Mouse (Mus musculus) kidney, adult 9 months (tissue): Measurements from ENCODE around the gene Rars2.
A peak's percentile ranks its signal among the peaks of the same experiment; 100 is the strongest.

Source experiments
- DNase-seq: peaks from one replicate; pipeline ENCODE4 v3.0.0; 2022

Gene Rars2

DNA sequence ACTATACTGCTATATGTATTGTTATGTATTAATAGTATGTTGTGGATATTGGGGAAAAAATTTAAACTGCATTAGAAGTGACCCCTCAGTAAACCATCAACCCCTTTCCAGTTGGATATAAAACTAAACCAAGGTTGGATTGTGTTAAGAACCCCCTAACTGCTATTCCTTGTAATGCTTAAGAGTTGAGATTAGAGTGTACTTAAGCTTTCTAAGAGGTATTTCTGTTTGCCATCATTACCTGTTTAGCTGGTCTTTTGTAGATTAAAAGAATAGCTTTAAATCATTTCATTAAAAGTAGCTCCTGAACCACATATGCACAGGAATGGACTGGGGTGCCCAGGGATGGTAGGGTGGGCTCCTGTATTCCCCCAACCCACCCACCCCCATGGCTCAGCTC lies 30.0 kb downstream of the Rars2 start:
- no peak for DNase-seq

GRCm38 (mm10) chr4:34653179-34653578 lies 38.4 kb downstream of the Rars2 start:
- no peak for DNase-seq

- no peak for DNase-seq
Observed at GRCm38 (mm10) chr4:34656101-34656500, 41.3 kb downstream of the Rars2 start.

- DNase-seq: peak; percentile 9
Observed at GRCm38 (mm10) chr4:34659012-34659411, 44.3 kb downstream of the Rars2 start.

- DNase-seq: no peak
Observed at GRCm38 (mm10) chr4:34661514-34661913, 46.8 kb downstream of the Rars2 start.

- DNase-seq: no peak
Observed at GRCm38 (mm10) chr4:34661927-34662326, 47.2 kb downstream of the Rars2 start.

- no peak for DNase-seq
Observed at GRCm38 (mm10) chr4:34667923-34668322, 53.2 kb downstream of the Rars2 start.

DNA sequence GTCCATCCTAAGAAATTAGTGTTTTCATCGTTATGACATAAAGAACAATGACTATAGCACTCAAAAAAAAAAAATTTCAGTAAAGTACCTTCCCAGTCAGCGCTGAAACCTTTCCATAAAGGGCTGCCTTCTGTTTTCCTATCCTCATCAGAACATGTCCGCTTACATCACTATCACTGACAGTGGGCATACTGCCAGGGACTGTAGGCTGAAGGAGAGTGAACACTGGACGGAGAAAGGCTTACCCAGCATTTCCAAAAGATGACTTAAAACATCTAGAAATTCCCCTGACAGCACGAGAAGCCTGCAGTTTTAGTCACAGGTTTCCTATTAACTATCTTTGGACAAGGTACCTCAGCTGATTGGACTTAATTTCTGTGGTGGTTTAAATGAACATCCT lies 59.0 kb downstream of the Rars2 start:
- peak; percentile 11 for DNase-seq

DNA sequence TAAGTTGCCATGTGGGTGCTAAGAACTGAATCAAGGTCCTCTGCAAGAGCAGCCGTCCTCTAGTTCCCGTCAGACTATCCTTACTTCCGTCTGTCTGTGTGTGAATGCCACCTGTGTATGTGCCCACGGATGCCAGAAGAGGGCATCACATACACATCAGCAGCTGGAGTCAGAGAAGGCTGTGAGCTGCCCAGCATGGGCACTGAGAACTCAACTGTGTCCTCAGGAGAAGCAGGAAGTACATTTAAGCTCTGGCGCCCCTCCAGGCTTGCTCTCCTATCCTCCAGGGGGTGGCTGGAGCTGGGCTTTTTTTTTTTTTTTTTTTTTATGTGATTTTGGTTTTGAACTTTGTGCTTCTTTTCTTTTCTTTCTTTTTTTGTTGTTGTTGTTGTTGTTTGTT lies 65.8 kb downstream of the Rars2 start:
- no peak for DNase-seq

DNA sequence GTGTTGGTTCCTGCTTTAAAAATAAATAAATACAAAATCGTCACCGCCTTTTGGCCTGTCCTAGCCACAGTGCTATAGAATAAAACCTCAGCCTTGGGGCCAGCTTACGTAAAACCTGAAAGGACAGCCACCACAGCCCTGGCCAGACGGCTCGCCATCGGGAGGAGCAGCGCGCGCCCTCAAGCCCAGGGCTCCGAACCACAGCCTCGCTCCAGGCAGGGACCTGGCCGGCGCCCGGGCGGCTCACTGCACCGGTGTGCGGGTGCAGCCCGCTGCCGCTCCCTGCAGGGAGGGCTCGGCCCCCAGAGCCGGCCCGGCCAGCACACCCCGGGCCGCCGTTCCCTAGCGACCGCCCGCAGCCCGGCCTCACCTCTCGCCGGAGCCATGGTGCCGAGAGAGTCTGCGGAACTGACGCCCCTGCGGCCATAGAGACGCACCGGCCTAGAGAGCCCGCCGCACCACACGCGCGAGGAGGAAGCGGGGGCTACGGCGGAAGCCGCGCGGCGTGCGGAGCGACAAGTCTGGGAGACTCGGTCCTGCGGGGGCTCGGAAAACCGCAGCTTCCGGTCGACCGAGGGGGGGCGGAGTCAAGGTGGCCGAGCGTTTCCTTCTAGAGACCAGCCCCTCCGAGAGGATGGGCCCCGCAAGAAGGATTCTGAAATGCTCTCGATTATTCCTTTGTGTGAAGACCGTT lies 72.3 kb downstream of the Rars2 start, which contains the start of gene Slc35a1:
Slc35a1 (minus strand) TSS at position 565 of the 694 bp plus-strand sequence.
- DNase-seq: peak; percentile 93

GRCm38 (mm10) chr4:34688021-34688420 lies 73.3 kb downstream of the Rars2 start:
- no peak for DNase-seq

- peak; percentile 60 for DNase-seq
Observed at GRCm38 (mm10) chr4:34701528-34701927, 86.8 kb downstream of the Rars2 start.

GRCm38 (mm10) chr4:34702231-34702630 lies 87.5 kb downstream of the Rars2 start:
- DNase-seq: no peak

GRCm38 (mm10) chr4:34703029-34703428 lies 88.3 kb downstream of the Rars2 start:
- no peak for DNase-seq

GRCm38 (mm10) chr4:34707248-34707647 lies 92.5 kb downstream of the Rars2 start:
- no peak for DNase-seq

DNA sequence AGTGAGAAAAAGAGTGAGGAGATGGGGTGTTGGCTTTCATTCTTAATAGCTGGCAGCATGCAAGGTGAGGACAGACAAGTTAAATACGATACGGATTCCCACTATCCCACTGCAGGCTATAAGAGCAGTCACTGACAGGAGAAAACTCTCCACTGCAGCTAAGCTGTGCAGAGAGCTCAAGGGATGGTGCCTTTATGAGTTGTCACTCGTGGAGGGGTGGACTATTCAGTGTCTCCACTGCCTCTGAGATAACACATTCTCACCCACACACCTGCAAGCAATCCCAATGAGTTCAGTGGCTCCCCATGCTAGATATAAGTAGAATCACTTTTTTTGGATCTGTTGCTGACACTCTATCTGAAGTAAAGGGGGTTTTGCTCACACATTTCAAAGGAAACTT lies 93.4 kb downstream of the Rars2 start:
- DNase-seq: no peak
